Mouse (Mus musculus) testis, adult 2 months (tissue): ENCODE results near the gene Kcnip1. TPM values are rescaled to one million over a fixed set of nuclear protein-coding genes. Genes with fewer than 3 reads are reported as not detected.

Experiments
- H3K27ac ChIP-seq: fragments of 200-500 bp; 2 replicates; pipeline ENCODE4 v1.5.1; 2012; ENCODE audit warnings: low read depth, low read length; ENCODE audit not compliant: control insufficient read depth, insufficient read depth
- H3K27me3 ChIP-seq: fragments of 200-500 bp; 2 replicates; pipeline ENCODE4 v1.6.1; 2012; ENCODE audit warnings: mild to moderate bottlenecking, low read length, moderate library complexity; ENCODE audit not compliant: control insufficient read depth, insufficient read depth
- H3K36me3 ChIP-seq: fragments of 200-500 bp; 2 replicates; pipeline ENCODE4 v1.6.1; 2012; ENCODE audit warnings: mild to moderate bottlenecking, low read length; ENCODE audit not compliant: control insufficient read depth, insufficient read depth
- H3K4me1 ChIP-seq: fragments of 200-500 bp; 2 replicates; pipeline ENCODE4 v1.6.1; 2012; ENCODE audit warnings: low read length; ENCODE audit not compliant: control insufficient read depth, insufficient read depth
- H3K4me3 ChIP-seq: fragments of 200-500 bp; 2 replicates; pipeline ENCODE4 v1.5.1; 2012; ENCODE audit warnings: low read depth, mild to moderate bottlenecking, low read length, moderate library complexity, mixed read lengths; ENCODE audit not compliant: control insufficient read depth
- CTCF ChIP-seq: fragments of 200-500 bp; IDR thresholded peaks from 2 replicates; pipeline ENCODE4 v1.5.1; 2012; ENCODE audit warnings: low read depth, mild to moderate bottlenecking, inconsistent platforms, low read length, moderate library complexity; ENCODE audit not compliant: control insufficient read depth, insufficient read depth, insufficient replicate concordance
- POLR2A ChIP-seq: fragments of 200-500 bp; IDR thresholded peaks from 2 replicates; pipeline ENCODE4 v1.6.1; 2012; ENCODE audit warnings: low read depth, mild to moderate bottlenecking, inconsistent platforms, low read length, moderate library complexity; ENCODE audit not compliant: control insufficient read depth
- polyA plus RNA-seq: library from polyadenylated mRNA; depleted of rRNA; stranded (reverse); fragments of >200 nt; gene quantifications from 2 replicates; pipeline ENCODE4 v1.2.3, GENCODE M21; 2012

Kcnip1 gene
- polyA plus RNA-seq, 1 experiment = 1.6 TPM

GRCm38 (mm10) chr11:33803093-33803492, 189.9 kb downstream of the Kcnip1 start:
- Histone ChIP-seq H3K27me3 (no peaks in the 10 kb centered on the region), H3K4me1 (no peaks in the 10 kb centered on the region), H3K27ac (no peak overlapping the region), H3K36me3 (no peaks in the 10 kb centered on the region), H3K4me3 (no peak overlapping the region)
- TF ChIP-seq POLR2A (no peak), CTCF (no peak)

- no peaks in the 10 kb centered on the region for H3K36me3 ChIP-seq
- H3K27ac ChIP-seq = no peak overlapping the region
- TF ChIP-seq CTCF = no peak
- no peak for TF ChIP-seq POLR2A
- H3K27me3 ChIP-seq = no peaks in the 10 kb centered on the region
- H3K4me1 ChIP-seq = no peaks in the 10 kb centered on the region
- H3K4me3 ChIP-seq = no peak overlapping the region
Observed at GRCm38 (mm10) chr11:33800436-33801088, 192.4 kb downstream of the Kcnip1 start.

- no peaks in the 10 kb centered on the region for H3K36me3 ChIP-seq
- no peaks in the 10 kb centered on the region for H3K27me3 ChIP-seq
- no peaks in the 10 kb centered on the region for H3K4me1 ChIP-seq
- TF ChIP-seq CTCF = no peak
- no peak for TF ChIP-seq POLR2A
- H3K4me3 ChIP-seq = no peak overlapping the region
- no peak overlapping the region for H3K27ac ChIP-seq
Observed at GRCm38 (mm10) chr11:33799933-33800332, 193.0 kb downstream of the Kcnip1 start.

- no peaks in the 10 kb centered on the region for H3K4me1 ChIP-seq
- TF ChIP-seq POLR2A = no peak
- TF ChIP-seq CTCF = no peak
- no peak overlapping the region for H3K4me3 ChIP-seq
- no peak overlapping the region for H3K27ac ChIP-seq
- H3K36me3 ChIP-seq = no peaks in the 10 kb centered on the region
- H3K27me3 ChIP-seq = no peaks in the 10 kb centered on the region
Observed at GRCm38 (mm10) chr11:33798094-33798648, 194.8 kb downstream of the Kcnip1 start.

GRCm38 (mm10) chr11:33787362-33787761, 205.6 kb downstream of the Kcnip1 start:
- H3K27me3 ChIP-seq = no peaks in the 10 kb centered on the region
- H3K27ac ChIP-seq = no peak overlapping the region
- no peaks in the 10 kb centered on the region for H3K4me1 ChIP-seq

GRCm38 (mm10) chr11:33786572-33786971, 206.4 kb downstream of the Kcnip1 start:
- H3K4me1 ChIP-seq = no peaks in the 10 kb centered on the region
- TF ChIP-seq CTCF (no peak), POLR2A (no peak)
- no peaks in the 10 kb centered on the region for H3K36me3 ChIP-seq
- no peak overlapping the region for H3K4me3 ChIP-seq
- no peaks in the 10 kb centered on the region for H3K27me3 ChIP-seq
- no peak overlapping the region for H3K27ac ChIP-seq

More at GRCm38 (mm10) chr11:33787362-33787761, 205.6 kb downstream of the Kcnip1 start:
- Histone ChIP-seq H3K36me3 (no peaks in the 10 kb centered on the region), H3K4me3 (no peak overlapping the region)
- TF ChIP-seq POLR2A = no peak
- TF ChIP-seq CTCF = no peak

- Histone ChIP-seq H3K27me3 (no peaks in the 10 kb centered on the region), H3K4me3 (no peak overlapping the region), H3K36me3 (no peaks in the 10 kb centered on the region), H3K27ac (no peak overlapping the region), H3K4me1 (no peaks in the 10 kb centered on the region)
- TF ChIP-seq CTCF = no peak
- TF ChIP-seq POLR2A = no peak
Observed at GRCm38 (mm10) chr11:33781561-33781971, 211.4 kb downstream of the Kcnip1 start.
